Mouse (Mus musculus): ENCODE measurements around the gene Itga6. TPM values are rescaled to one million over a fixed set of nuclear protein-coding genes. Genes with fewer than 3 reads are reported as not detected.

Itga6 gene
- polyA plus RNA-seq, 1 experiment from 2014 or later: 118 TPM

- H3K27me3 ChIP-seq: no peaks in the 10 kb centered on the region
- ChIA-PET CTCF (no interaction called here), POLR2A (no interaction called here)
- DNase-seq (ENCODE audit: low read depth, low spot score) (no peak), ATAC-seq (no peak)
- in situ Hi-C loops (cut with MboI; ENCODE audit: low pct_unique_long_range_greater_than_20kb): no loop called here
- no peak for TF ChIP-seq CTCF (IDR thresholded peaks at IDR 0.05)
Measured at GRCm38 (mm10) chr2:71867480-71867879, 122.1 kb downstream of the Itga6 start.

GRCm38 (mm10) chr2:71868256-71868655, 122.8 kb downstream of the Itga6 start:
- POLR2A ChIA-PET: interaction anchor here (0.6 kb wide), 1 partner anchor 468 kb away, joined by 3 read pairs; no protein-coding TSS in a partner anchor
- no peak for ATAC-seq
- H3K27me3 ChIP-seq: no peaks in the 10 kb centered on the region
- CTCF ChIA-PET: no interaction called here
- no peak for DNase-seq (ENCODE audit: low read depth, low spot score)
- TF ChIP-seq CTCF (IDR thresholded peaks at IDR 0.05): no peak
- in situ Hi-C loops (cut with MboI; ENCODE audit: low pct_unique_long_range_greater_than_20kb): no loop called here

GRCm38 (mm10) chr2:71872141-71872540, 126.7 kb downstream of the Itga6 start:
- ATAC-seq (no peak), DNase-seq (ENCODE audit: low read depth, low spot score) (no peak)
- ChIA-PET CTCF (no interaction called here), POLR2A (interaction anchor here (0.7 kb wide), 1 partner anchor 581 kb away, joined by 3 read pairs; no protein-coding TSS in a partner anchor)
- no peaks in the 10 kb centered on the region for H3K27me3 ChIP-seq
- in situ Hi-C loops (cut with MboI; ENCODE audit: low pct_unique_long_range_greater_than_20kb): no loop called here
- TF ChIP-seq CTCF (IDR thresholded peaks at IDR 0.05): no peak

GRCm38 (mm10) chr2:71872801-71873443, 127.5 kb downstream of the Itga6 start, which contains the start of gene Pdk1:
Gene Pdk1 (plus strand): TSS chr2:71873224.
- peak; percentile 91 for ATAC-seq
- in situ Hi-C loops (cut with MboI; ENCODE audit: low pct_unique_long_range_greater_than_20kb): no loop called here
- TF ChIP-seq CTCF (IDR thresholded peaks at IDR 0.05): no peak
- POLR2A ChIA-PET: interaction anchor here (0.7 kb wide), 1 partner anchor 582 kb away, joined by 3 read pairs; no protein-coding TSS in a partner anchor
- CTCF ChIA-PET: no interaction called here
- no peak for DNase-seq (ENCODE audit: low read depth, low spot score)
- no peaks in the 10 kb centered on the region for H3K27me3 ChIP-seq

GRCm38 (mm10) chr2:71873474-71874322, 128.3 kb downstream of the Itga6 start:
- ChIA-PET CTCF (interaction anchor here (1.0 kb wide), 1 partner anchor 82 kb away, joined by 3 read pairs; no protein-coding TSS in a partner anchor), POLR2A (no interaction called here)
- no peak for DNase-seq (ENCODE audit: low read depth, low spot score)
- ATAC-seq: peak; percentile 37
- TF ChIP-seq CTCF (IDR thresholded peaks at IDR 0.05): no peak
- no peaks in the 10 kb centered on the region for H3K27me3 ChIP-seq
- in situ Hi-C loops (cut with MboI; ENCODE audit: low pct_unique_long_range_greater_than_20kb): no loop called here

GRCm38 (mm10) chr2:71874422-71874821, 129.0 kb downstream of the Itga6 start:
- DNase-seq (ENCODE audit: low read depth, low spot score) (no peak), ATAC-seq (no peak)
- CTCF ChIA-PET: interaction anchor here (1.0 kb wide), 1 partner anchor 81 kb away, joined by 3 read pairs; no protein-coding TSS in a partner anchor
- H3K27me3 ChIP-seq: no peaks in the 10 kb centered on the region
- POLR2A ChIA-PET: interaction anchor here (0.7 kb wide), 1 partner anchor 1148 kb away, joined by 6 read pairs; no protein-coding TSS in a partner anchor
- in situ Hi-C loops (cut with MboI; ENCODE audit: low pct_unique_long_range_greater_than_20kb): no loop called here
- no peak for TF ChIP-seq CTCF (IDR thresholded peaks at IDR 0.05)

- CTCF ChIA-PET: interaction anchor here (1.0 kb wide), 1 partner anchor 81 kb away, joined by 3 read pairs; no protein-coding TSS in a partner anchor
- in situ Hi-C loops (cut with MboI; ENCODE audit: low pct_unique_long_range_greater_than_20kb): no loop called here
- no peak for TF ChIP-seq CTCF (IDR thresholded peaks at IDR 0.05)
- DNase-seq (ENCODE audit: low read depth, low spot score) (no peak), ATAC-seq (no peak)
- no peaks in the 10 kb centered on the region for H3K27me3 ChIP-seq
- POLR2A ChIA-PET: interaction anchor here (0.7 kb wide), 1 partner anchor 1148 kb away, joined by 6 read pairs; no protein-coding TSS in a partner anchor
Measured at GRCm38 (mm10) chr2:71874836-71875235, 129.4 kb downstream of the Itga6 start.

- ChIA-PET POLR2A (no interaction called here), CTCF (interaction anchor here (1.1 to 1.3 kb wide), 2 partner anchors 14 to 78 kb away, joined by 3 to 4 read pairs; no protein-coding TSS in a partner anchor)
- DNase-seq (ENCODE audit: low read depth, low spot score) (no peak), ATAC-seq (no peak)
- TF ChIP-seq CTCF (IDR thresholded peaks at IDR 0.05): no peak
- in situ Hi-C loops (cut with MboI; ENCODE audit: low pct_unique_long_range_greater_than_20kb): no loop called here
- no peaks in the 10 kb centered on the region for H3K27me3 ChIP-seq
Measured at GRCm38 (mm10) chr2:71877865-71878264, 132.4 kb downstream of the Itga6 start.

- ATAC-seq (no peak), DNase-seq (ENCODE audit: low read depth, low spot score) (no peak)
- in situ Hi-C loops (cut with MboI; ENCODE audit: low pct_unique_long_range_greater_than_20kb): no loop called here
- ChIA-PET CTCF (interaction anchor here (1.1 to 1.3 kb wide), 2 partner anchors 14 to 78 kb away, joined by 3 to 4 read pairs; no protein-coding TSS in a partner anchor), POLR2A (no interaction called here)
- TF ChIP-seq CTCF (IDR thresholded peaks at IDR 0.05): no peak
- no peaks in the 10 kb centered on the region for H3K27me3 ChIP-seq
Measured at GRCm38 (mm10) chr2:71878441-71878840, 133.0 kb downstream of the Itga6 start.

GRCm38 (mm10) chr2:71878943-71879342, 133.5 kb downstream of the Itga6 start:
- no peak for TF ChIP-seq CTCF (IDR thresholded peaks at IDR 0.05)
- DNase-seq (ENCODE audit: low read depth, low spot score) (no peak), ATAC-seq (no peak)
- H3K27me3 ChIP-seq: no peaks in the 10 kb centered on the region
- ChIA-PET POLR2A (no interaction called here), CTCF (interaction anchor here (1.1 to 1.3 kb wide), 2 partner anchors 13 to 77 kb away, joined by 3 to 4 read pairs; no protein-coding TSS in a partner anchor)
- in situ Hi-C loops (cut with MboI; ENCODE audit: low pct_unique_long_range_greater_than_20kb): no loop called here
